Mouse (Mus musculus): Measurements from ENCODE around the gene Lrp2.

- TF ChIP-seq POLR2A (IDR thresholded peaks at IDR 0.05; ENCODE audit: control insufficient read depth in 1 of 2, insufficient read depth in 1 of 2, low read depth in 1 of 2, low read length in 2 of 2, poor library complexity in 1 of 2) (no peak), GATA1 (IDR thresholded peaks at IDR 0.05; ENCODE audit: low read depth, low read length) (no peak), GABPA (IDR thresholded peaks at IDR 0.05; ENCODE audit: low read depth, low read length) (no peak), USF1 (IDR thresholded peaks at IDR 0.05; ENCODE audit: low read depth, low read length) (no peak), CTCF (IDR thresholded peaks at IDR 0.05 in 2 of 3, conservative IDR thresholded peaks at IDR 0.05 in 1 of 3; ENCODE audit: control insufficient read depth in 1 of 3, insufficient read depth in 1 of 3, low read depth in 2 of 3, low read length in 3 of 3, poor library complexity in 1 of 3, severe bottlenecking in 1 of 3) (no peak), NELFE (IDR thresholded peaks at IDR 0.05; ENCODE audit: low read depth, low read length) (no peak), UBTF (IDR thresholded peaks at IDR 0.05; ENCODE audit: borderline replicate concordance, insufficient read depth, low read depth, low read length) (no peak), RCOR1 (IDR thresholded peaks at IDR 0.05; ENCODE audit: low read depth, low read length) (no peak), RAD21 (IDR thresholded peaks at IDR 0.05; ENCODE audit: low read depth, low read length) (no peak), MAX (IDR thresholded peaks at IDR 0.05; ENCODE audit: low read length) (no peak), TAL1 (IDR thresholded peaks at IDR 0.05; ENCODE audit: low read length) (no peak)
Measured at GRCm38 (mm10) chr2:69585191-69585885, 527 bp downstream of the Lrp2 start.

Measured in MEL (cell line).